8 mouse cellular contexts compared by ENCODE assay signal in the genomic region with DNA sequence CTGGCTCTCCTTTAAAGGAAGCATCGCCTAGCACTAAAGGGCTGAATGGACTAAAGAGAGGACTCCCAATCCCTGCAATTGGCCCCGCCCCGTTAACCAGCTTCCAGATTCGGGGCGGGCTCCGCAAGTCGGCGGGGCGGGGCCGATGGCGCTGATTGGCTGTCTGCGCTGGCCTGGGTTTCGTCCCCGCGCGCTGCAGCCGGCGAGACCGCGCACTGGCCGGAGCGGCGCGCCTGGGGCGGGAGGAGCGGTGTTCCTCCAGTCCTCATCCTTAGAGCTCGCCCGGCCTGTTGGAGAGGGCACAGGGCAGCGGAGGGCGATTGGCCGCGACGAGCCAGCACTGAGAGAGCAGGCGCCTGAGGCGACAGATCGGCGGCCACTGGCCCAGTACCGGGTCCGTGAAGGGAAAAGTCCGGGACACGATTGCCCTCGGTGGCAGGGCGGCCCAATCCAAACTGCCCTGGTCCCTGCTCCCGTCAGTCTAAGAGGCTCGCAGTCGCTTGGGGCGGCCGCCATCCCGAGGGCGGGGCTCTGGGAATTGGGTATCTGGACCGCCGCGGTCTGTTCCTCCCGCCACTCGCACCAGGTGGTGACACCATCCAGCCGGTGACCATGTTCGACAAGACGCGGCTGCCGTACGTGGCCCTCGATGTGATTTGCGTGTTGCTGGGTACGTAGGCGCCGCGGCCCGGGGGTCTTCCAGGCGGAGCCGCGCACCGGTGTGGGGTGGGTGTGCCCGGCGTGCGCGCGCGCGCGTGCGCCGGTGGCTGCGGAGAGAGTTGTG. TPM values are rescaled to one million over a fixed set of nuclear protein-coding genes. Genes with fewer than 3 reads are reported as not detected.
A peak's percentile ranks its signal among the peaks of the same experiment; 100 is the strongest.
DNase-seq lines count a peak whose midpoint lies in the region; ATAC-seq and TF ChIP-seq lines count a peak whose summit lies in the region.

A gene (plus strand): TSS at position 196 of the 784 bp plus-strand sequence.

- H3K27ac ChIP-seq in hindbrain, embryonic 10.5 days, result peak within 1 kb of the TSS; percentile 96
- H3K27ac ChIP-seq in lung, embryonic 15.5 days, result peak within 1 kb of the TSS; percentile 97
- H3K27ac ChIP-seq in thymus, adult 2 months (ENCODE audit: control insufficient read depth, insufficient read depth, low read length), result no peak within 1 kb of the TSS

- peak within 1 kb of the TSS; percentile 64 for H3K4me2 ChIP-seq in lung, embryonic 15.5 days

- TF ChIP-seq POLR2A in thymus, adult 2 months (IDR thresholded peaks at IDR 0.05; ENCODE audit: control insufficient read depth, extremely low read depth, insufficient read depth, low read length, poor library complexity), result no peak

- H3K9ac ChIP-seq in lung, embryonic 15.5 days, result peak within 1 kb of the TSS; percentile 92

- peak; percentile 54 for DNase-seq in Patski (ENCODE audit: low read depth, low spot score)
- DNase-seq in cerebellum, postnatal 10 days, result peak; percentile 99
- DNase-seq in frontal cortex, adult 2 months (ENCODE audit: extremely low spot score in 1 of 2, low spot score in 1 of 2), result peak; percentile 84 to 96
- DNase-seq in hindbrain, embryonic 10.5 days (ENCODE audit: low spot score), result peak; percentile 95
- DNase-seq in layer of hippocampus, adult 9-10 months (ENCODE audit: low spot score), result peak; percentile 75
- DNase-seq in ovary, adult 18-20 months (ENCODE audit: low spot score), result peak; percentile 90
- DNase-seq in thymus, adult 2 months, result peak; percentile 82

- H3K27me3 ChIP-seq in Patski, result no peaks in the 10 kb centered on the region
- H3K27me3 ChIP-seq in hindbrain, embryonic 10.5 days (ENCODE audit: insufficient read depth, poor library complexity, severe bottlenecking), result 0 out of 2 replicates have a peak, but pooled peaks cover 4% of the 10 kb centered on the region
- H3K27me3 ChIP-seq in lung, embryonic 15.5 days, result no peaks in the 10 kb centered on the region
- H3K27me3 ChIP-seq in thymus, adult 2 months (ENCODE audit: control insufficient read depth, insufficient read depth, low read length), result no peaks in the 10 kb centered on the region

- peak within 1 kb of the TSS; percentile 83 for H3K4me3 ChIP-seq in hindbrain, embryonic 10.5 days
- peak within 1 kb of the TSS; percentile 83 for H3K4me3 ChIP-seq in lung, embryonic 15.5 days
- peak within 1 kb of the TSS; percentile 100 for H3K4me3 ChIP-seq in thymus, adult 2 months (ENCODE audit: control insufficient read depth, insufficient read depth, low read length)

- peaks cover 19% of the 10 kb centered on the region; the same call in 1 of the 2 replicates for H3K4me1 ChIP-seq in hindbrain, embryonic 10.5 days (replicated peaks)
- peaks cover 11% of the 10 kb centered on the region; the same call in 1 of the 2 replicates for H3K4me1 ChIP-seq in lung, embryonic 15.5 days
- peaks cover 10% of the 10 kb centered on the region for H3K4me1 ChIP-seq in thymus, adult 2 months (replicated peaks; ENCODE audit: control insufficient read depth, insufficient read depth, low read length)

- POLR2A ChIA-PET in Patski (lab: Charles Lee), result no interaction called here

- CTCF ChIA-PET in Patski (lab: Charles Lee), result interaction anchor here (0.7 to 1.2 kb wide), 4 partner anchors 23 to 127 kb away, joined by 3 to 4 read pairs (median 4); no protein-coding TSS in a partner anchor

- in situ Hi-C loops in Patski (cut with MboI; ENCODE audit: low pct_unique_long_range_greater_than_20kb), result no loop called here

- no peaks in the 10 kb centered on the region for H3K9me3 ChIP-seq in hindbrain, embryonic 10.5 days
- H3K9me3 ChIP-seq in lung, embryonic 15.5 days, result no peaks in the 10 kb centered on the region

- no peak for TF ChIP-seq CTCF in Patski (IDR thresholded peaks at IDR 0.05)
- no peak for TF ChIP-seq CTCF in thymus, adult 2 months (IDR thresholded peaks at IDR 0.05; ENCODE audit: borderline replicate concordance, control insufficient read depth, extremely low read depth, insufficient read depth, low read length, poor library complexity)

- peaks cover 4% of the 10 kb centered on the region for H3K36me3 ChIP-seq in hindbrain, embryonic 10.5 days
- H3K36me3 ChIP-seq in lung, embryonic 15.5 days, result peaks cover 7% of the 10 kb centered on the region
- no peaks in the 10 kb centered on the region for H3K36me3 ChIP-seq in thymus, adult 2 months (ENCODE audit: control insufficient read depth, insufficient read depth, low read length)

- under 1% methylated on average over 83 of the region's 83 CpGs for WGBS in hindbrain, embryonic 10.5 days
- WGBS in lung, embryonic 15.5 days, result under 1% methylated on average over 82 of the region's 83 CpGs
- WGBS in thymus, adult 2 months, result under 1% methylated on average over 83 of the region's 83 CpGs

- peak; percentile 99 for ATAC-seq in Patski
- peak; percentile 99 for ATAC-seq in lung, embryonic 15.5 days (ENCODE audit: borderline replicate concordance, extremely low read depth, low FRiP score, low TSS enrichment)

RNA-seq across cellular contexts. Expression of the gene that starts here (rescaled TPM):
- polyA plus RNA-seq in Patski (2021), result 27.3 TPM
- polyA plus RNA-seq in frontal cortex, adult 2 months (2012; rRNA removed), result 27.1 and 29.7 TPM in 2 replicates
- 22.6 and 25.5 TPM in 2 replicates for polyA plus RNA-seq in hindbrain, embryonic 10.5 days (2016; fragmentation: Nextera tagmentation; extraction: Ambion mirVana)
- polyA plus RNA-seq in lung, embryonic 15.5 days (2015; fragmentation: Nextera tagmentation; extraction: Ambion mirVana), result 76.5 TPM in 2 replicates
- 10.4 and 13.5 TPM in 2 replicates for polyA plus RNA-seq in thymus, adult 2 months (2012; rRNA removed)
